Mouse (Mus musculus) embryo, embryonic 10 days (tissue): Measurements from ENCODE around the gene Atg7.

Experiments used
- DNase-seq: peaks from one replicate; pipeline ENCODE4 v3.0.0-alpha.2; 2015; ENCODE audit warnings: low spot score

Gene Atg7

DNA sequence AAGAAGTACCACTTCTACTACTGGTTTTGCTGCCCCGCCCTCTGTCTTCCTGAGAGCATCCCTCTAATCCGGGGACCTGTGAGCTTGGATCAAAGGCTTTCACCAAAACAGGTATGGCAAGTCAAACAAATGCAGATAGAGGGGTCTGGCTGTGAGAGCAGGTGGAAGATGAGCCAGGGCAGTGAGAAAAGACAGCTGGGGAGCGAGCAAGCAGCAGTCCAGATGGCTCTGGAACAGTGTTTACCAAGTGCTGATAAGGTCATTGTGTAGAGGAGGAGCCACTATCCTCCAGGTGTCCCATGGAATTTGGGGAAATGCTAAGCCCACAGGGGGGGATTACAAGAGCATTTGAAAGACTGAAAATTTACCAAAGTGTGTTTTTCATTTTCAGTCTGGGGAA is 41.5 kb downstream of the Atg7 start:
- no peak for DNase-seq

DNA sequence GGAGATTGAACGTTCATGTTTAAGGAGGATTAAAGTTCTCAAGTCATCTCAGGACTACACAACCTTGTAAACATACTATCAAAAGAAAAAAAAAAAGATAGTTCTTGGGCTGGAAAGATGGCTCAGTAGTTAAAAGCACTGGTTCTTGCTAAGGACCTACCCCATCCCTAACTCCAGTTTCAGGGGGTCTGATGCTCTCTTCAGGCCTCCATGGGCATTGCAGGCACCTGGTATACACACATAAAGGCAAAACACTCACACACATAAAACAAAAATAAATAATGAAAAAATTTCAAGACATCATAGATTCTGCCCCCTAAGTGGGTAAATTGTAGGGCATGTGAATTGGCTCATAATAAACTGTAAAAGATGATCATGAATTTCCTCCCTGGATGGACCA is 42.5 kb downstream of the Atg7 start:
- no peak for DNase-seq

DNA sequence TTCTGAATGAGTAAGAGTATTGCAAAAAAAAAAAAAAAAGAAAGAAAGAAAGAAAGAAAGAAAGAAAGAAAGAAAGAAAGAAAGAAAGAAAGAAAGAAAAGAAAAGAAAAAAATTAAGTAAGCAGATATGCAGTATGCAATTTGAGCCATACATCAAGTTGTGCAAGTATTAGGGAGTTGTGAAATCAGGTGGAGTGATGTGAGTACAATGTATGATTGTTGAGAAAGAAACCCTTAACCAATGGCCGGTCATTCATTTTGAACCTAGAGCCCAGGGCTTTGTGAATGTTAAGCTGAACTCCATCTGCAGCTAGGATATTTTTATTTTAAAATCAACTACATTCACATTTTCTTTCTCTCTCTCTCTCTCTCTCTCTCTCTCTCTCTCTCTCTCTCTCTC is 44.1 kb downstream of the Atg7 start:
- DNase-seq: no peak

DNA sequence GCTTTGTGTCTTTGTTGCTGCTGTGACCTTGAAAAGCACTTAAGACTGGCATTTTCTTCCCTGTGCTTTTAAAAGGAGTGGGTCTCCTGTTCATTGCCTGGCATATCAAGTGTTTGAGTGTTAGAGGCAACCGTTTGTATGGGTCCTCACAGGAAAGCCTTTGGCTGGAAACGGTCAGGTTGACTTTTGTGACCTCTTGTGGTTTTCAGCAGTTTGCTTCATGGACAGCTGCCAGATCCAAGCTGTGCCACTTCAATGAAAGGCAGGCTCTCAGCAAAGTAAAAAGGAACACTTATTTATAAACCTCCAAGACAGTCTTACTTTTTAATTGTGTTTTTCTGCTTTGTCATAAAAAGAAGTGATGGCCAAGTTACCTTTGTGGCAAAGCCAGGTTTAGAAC is 47.8 kb downstream of the Atg7 start:
- no peak for DNase-seq

DNA sequence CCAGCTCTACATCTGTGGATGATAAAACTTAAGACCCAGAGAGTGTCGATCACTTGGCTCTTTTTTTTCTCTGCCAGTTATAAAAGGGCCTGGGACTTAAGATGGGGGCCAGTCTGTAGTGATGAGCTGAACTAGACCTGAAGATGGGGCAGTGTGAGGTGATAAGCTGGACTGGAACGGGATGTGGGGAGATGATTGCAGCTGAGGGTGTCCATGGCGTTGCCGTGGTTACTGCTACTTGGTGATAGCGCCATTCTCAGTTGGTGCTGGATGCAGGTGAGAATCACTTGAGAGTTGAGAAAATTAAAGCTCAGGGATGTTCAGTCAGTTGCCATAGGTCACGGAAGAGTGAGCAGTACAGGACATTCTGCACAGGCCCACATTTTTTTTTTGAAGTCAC is 48.6 kb downstream of the Atg7 start:
- DNase-seq: no peak

DNA sequence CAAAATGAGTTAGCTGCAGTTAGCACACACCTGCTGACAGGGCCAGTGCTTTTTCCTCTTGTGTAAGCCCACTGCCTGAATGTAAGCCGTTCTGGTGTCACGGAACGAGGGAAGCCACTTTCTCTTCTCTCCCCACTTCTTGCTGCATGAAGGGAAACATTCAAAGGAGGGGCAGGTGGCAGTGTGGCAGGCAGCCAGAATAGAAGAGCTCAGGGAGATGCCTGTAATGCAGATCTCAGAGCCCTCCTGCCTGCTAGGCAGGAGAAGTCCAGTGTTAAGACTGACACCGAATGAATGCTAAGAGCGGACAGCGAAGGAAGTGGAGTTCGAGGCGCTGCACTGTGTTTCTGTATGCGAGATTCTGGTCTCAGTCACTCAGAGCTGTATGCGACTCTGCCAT is 49.8 kb downstream of the Atg7 start:
- DNase-seq: no peak

DNA sequence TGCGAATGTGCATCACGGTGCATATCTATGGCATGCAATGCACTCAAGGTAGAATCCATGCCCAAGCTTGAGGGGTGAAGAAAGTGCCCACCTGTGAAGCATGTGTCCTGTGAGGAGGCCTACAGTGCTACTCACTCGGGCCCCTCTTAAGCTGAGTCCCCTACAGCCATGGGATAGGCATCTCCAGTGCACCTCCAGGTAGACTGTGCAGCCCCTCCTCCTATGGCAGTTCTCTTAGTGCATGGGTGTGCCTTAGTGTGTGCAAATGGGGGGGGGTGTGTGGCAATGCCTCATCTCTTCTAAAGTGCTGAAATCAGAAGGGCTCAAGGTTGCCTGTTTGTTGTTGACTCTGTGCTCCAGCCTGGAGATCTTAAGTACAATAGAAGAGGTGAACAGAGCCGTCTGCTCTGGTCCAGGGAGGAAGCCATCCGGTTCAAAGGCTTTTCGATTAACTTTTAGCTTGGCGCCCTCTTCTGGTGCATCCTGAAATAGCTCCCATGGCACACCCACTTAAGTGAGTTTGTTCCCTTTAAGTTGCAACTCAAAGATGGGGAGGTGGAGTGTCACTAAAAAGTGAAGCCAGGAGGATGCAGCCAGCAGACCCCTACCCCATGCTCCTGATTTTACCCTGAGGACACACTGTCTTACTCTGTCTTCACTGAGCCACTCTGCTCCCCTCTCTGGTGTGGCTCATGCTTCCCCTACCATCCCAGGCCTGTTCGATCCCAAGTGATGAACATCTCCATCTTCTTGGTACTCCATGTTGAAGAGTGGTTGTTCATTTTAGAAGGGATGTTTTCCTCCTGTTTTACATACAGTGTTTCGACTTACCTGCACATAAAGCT is 55.0 kb downstream of the Atg7 start:
- DNase-seq: peak; percentile 84

DNA sequence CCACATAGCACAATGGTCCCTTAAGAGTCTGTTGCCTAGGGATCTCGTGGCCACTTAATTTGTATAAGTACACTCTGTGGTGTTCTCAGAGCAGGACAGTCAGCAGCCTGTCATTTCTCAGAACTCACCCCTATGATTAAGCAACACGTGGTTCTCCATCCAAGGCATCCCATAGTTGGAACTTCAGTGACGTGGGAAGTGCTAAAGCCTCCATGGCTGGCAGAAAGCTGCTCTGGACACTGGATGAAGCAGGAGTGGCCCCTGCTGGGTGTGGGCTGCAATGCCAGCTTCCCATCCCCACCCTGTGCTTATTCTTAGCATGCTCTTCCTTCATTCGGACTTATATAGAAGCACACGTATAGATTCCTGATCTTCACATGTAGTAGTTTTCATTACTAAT is 55.7 kb downstream of the Atg7 start:
- DNase-seq: no peak

DNA sequence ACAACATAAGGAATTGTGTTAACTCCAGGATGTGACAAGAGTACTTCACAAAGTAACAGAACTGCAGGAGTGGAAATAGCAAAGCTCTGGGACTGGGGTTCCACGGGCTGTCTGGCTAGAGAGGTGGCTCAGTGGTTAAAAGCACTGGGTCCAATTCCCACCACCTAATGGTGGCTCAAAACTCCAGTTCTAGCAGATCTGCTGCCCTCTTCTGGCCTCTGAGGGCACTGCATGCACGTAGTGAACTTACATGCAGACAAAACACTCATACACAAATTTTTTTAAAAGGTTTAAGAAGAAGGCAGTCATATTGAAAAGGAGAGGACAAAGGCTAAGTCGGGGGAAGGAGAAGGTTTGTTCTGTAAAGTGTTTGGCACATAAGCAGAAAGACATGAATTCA is 57.8 kb downstream of the Atg7 start:
- DNase-seq: no peak

DNA sequence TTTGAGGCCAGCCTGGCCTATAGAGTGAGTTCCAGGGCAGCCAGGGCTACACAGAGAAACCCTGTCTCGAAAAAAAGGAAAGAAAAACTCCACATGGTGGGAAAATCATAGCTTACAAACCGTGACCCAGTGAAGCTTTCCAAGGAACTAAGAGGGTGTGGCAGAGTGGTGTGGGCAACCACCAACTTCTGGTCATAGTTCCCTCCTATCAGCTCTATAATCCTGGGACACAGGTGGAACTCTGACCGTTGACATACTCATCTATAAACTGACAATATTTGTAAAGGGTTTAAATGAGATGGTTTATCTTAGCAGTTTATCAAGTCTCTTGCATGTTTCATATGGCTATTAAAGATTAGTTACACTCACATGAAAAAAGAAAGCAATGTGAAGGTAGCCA is 64.1 kb downstream of the Atg7 start:
- no peak for DNase-seq

DNA sequence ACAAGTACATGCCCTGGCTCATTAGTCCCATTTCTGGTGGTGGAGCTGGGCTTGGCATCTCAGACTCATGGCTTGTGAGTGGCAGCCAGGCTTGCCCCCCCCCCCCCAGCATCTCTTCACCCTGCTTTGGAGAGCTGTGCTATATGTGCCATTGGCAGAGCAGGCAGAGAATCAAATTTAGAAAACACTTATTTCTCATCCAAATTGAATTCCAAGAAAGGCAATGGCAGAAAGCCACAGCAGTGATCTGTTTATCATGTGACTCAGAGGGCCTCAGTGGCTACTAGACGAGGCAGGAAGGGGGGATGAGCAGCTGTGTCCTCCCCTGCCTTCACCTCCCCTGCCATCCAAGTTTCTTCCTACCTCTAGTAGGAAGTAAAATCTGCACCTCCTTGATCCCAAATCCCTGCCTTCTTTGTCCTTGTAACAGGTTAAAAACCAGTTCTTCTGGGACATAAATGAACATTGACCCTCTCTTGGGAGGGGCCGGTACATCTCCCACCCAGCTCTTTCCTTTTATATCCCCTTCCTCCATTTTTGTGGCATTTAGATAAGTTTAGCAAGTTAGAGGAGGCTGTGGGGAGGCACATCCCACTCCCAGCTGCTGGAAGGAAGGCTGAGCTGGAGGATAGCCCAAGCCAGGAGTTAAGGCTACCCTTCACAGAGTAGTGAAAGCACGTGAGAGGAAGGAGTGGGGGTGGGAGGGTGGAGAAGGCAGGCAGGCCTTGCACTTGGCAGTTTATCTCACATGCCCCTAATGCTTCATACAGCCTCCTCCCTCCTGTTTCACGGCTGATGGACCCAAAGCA is 69.5 kb downstream of the Atg7 start:
- no peak for DNase-seq

DNA sequence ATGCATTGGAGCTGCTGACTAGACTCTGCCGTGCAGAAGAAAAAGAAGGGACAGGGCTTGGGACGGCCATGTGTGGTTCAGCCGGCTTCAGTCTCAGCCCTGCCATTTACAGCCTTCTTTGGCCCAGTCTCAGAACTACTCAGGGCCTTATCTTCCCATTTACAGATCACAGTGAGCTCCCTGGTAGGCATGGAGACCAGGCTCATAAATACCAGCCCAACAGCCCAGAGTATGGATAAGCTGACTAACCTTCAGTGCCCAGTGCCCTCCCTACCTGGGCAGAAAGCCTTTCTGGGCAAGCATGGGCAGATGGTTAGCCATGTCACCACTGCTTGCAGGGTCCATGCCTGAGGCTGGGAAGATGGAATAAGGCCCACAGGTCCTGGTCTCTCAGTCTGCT is 70.6 kb downstream of the Atg7 start:
- no peak for DNase-seq

DNA sequence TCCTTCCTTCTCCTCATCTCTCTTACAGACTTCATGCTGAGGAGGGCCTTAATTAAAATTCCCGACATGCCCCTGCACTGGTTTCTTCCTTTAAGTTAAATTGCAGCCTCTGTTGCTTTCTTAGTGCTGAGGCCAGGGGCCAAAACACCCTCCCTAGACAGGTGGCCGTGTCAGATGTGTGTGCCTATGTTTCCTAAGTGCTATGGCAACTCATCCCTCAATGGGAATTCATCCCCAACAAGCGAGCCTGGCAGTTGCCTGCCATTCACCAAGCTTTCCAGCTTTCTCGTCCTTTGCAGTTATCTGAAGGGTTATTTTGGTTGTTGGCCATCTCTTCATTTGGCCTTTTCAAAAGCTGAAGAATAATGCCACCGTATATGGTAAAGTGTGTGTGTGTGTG is 71.8 kb downstream of the Atg7 start:
- DNase-seq: no peak

DNA sequence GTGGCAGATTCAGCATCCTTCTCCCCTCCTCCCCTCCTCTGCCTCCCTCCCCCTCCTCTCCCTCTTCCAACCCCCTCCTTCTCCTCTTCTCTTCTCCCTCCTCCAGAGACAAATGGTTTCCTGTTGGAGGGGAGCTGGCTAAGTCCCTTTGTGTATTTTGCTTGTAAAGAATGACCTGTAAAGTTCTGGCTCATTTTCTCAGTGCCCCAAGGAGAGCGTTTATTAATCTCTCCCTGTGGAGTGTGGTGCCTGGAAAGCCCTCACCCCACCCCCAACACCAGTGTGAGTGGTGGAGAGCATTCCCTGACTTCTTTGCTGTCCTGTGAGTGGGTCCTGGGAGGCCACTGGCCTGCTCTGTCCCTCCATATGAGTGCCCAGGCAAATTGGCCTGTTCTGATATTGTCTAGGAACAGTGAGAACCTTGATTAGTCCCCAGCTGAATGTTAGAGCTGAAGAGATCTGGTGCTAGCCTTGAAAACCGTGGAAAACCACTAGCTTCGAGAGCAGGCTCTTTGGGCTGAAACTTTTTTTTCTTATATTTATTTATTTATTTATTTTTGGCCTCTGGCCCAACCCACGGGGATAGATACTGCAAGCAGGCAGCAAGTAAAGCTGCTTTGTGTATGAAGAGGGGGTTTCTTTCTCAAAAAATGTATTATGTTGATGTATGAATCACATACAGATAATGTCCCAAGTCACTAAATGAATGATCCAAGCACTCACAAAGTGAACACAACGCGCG is 72.6 kb downstream of the Atg7 start:
- DNase-seq: peak; percentile 38

DNA sequence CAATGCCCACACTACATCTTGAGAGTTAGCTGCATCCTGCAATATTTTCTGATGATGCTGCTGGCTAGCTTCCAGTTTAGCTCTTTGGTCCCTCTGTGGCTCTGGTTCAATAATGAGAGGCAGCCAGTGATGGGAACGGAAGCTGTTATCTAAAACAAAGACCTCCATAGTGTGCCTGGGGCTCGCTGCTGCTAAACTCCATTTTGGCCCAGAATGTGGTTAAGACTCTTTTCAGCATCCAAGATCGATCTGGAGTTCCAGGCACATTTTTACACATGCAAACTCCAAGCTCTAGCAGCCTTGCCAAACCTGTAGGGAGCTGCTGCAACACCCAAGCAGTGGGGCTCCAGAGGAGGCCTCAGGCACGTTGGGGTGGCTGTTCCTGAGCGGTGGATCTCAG is 76.2 kb downstream of the Atg7 start:
- DNase-seq: no peak

DNA sequence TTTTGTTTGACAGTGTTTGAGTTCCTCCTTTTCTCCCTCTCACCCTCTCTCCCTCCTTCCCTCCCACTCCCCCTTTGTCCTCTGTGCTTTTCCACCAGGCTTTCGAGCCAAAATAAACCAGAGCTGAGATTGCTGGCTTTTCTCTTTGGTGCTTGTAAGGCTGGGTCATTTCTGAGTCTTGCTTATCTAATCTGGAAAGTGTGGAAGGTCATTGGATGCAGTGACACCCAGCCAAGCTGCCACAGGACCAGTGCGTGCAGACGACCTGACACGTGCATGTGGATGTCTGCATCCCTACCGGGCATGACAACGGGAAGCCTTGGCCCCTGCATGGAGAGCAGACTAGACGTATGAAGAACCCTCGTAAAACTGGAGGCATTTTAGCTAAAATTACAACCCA is 76.8 kb downstream of the Atg7 start:
- DNase-seq: no peak

DNA sequence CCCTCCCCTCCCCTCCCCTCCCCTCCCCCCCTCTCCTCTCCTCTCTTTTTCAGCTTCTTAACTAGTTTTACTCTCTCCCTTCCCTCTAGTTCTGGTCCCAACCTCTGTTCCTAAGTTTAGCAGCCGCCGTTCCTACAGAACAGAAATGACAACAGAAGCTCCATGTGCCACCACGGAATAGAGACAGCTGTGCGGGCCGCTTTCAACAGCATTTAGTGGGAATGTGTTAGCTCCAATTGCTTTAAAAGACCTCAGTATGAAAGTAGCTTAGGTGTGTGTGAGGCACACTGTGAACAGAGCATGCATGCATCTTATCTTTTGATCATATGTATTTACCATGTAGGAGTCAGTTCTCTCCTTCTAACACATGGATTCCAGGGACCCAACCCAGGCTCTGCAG is 79.1 kb downstream of the Atg7 start:
- no peak for DNase-seq

DNA sequence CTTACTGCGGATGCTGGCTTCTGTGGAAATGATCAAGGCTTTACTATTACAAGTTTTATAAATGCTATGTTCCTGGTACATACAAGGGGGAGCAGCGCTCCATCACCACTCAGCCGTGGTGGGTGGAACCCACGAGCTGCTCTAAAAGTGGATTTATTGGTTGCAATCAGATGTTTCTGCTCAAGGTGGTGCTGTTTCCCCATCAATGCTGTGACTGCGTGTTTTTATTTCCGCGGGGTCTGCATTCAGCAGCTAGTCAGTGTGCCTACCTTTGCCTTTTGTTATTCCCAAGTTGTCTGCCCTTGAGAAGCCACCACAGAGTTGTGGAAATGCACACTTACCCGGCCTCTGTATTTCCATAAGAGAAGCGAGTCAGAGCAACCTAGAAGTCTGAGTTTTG is 81.0 kb downstream of the Atg7 start:
- peak; percentile 78 for DNase-seq

DNA sequence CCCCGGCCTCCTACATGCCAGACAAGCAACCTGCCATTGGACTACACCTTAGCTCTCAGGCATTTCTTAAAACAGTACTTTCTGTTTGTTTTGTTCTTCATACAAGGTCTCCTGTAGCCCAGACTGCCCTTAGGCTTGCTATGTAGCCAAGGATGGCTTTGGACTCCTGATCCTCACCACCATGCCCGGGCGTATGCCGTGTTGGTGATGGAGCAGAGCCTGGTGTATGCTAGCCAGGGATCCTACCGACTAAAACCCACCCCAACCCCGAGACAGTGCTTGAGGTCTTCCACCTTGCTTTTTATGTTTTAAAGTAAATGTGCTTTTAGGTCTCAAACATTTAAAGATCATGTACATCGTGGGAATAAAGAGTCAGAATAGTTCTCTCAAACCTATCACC is 81.5 kb downstream of the Atg7 start:
- DNase-seq: no peak

DNA sequence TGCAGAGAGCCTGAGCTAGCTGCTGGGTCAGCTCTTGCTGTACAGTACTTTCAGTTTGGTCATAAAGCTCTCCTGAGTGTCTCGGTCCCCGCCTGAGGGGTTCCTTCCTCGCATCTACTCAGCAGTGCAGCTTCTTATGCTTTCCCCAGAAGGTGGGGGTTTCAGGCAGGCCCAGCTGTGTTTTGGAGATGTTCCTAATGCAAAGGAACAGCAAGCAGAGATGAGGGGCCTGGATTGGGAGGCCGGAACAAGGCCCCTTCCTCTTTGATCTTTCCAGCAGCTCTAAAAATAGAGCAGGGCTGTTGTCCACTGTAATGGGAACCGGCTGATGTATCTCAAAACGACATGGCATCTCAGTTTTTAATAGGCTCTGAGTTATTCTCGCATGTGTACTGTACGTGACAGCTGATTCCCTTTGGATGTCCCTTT is 82.3 kb downstream of the Atg7 start:
- no peak for DNase-seq

DNA sequence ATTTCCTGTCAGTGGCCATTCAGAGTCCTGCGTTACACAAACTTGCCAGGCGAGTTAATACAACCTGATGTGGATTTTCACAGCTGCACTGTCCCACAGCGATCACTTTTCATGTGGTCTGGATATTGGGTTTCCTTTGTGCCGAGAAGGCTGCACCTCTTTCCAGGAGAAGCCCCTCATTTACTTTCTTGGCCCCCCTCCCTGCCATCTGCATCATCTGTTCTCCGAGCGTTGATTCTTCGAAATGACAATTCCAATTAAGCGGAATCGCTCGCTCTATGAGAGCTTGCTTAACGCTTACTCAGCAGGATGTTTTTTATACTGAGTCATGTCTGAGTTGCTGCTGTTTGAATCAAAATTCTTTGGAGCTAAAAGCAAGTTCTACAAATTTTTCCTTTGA is 83.8 kb downstream of the Atg7 start:
- DNase-seq: no peak

DNA sequence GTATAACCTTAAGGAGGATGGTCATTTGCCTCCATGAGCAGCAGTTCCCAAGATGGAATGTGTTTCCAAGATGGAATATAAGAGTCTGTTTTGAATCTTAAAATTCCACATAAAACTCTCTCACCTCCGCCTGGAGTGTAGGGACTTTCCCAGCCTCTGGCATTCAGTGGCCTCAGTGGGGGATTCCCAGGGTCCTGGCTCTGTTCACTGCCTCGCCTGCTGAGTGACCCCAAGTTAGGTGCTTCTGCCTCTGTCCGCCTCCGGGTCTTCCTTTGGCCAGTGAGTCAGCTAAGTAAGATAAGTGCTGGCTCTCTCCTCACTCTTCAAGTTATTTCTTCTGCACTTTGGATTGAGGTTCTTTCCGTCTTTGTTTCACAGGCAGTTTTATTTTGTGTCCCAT is 90.3 kb downstream of the Atg7 start:
- no peak for DNase-seq

DNA sequence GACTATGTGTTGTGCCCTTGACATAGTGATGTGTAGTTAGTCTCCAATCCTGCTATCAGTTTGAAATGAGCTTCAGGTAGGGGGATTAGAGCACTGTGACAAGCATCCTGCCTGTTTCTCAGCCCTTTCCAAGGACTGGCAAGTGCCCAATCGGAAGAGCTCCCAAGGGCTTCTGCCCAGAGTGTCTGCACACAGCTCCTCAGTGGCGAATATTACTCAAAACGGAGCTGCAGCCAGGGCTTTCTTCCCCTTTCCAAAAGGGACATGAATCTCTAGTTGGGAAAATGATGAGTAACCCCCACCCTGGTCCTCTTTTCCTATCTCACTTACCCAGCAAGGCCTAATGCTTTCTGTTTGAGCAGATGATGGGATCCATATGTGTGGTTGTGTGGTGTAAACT is 90.8 kb downstream of the Atg7 start:
- no peak for DNase-seq
